Mouse (Mus musculus) forebrain, embryonic 14.5 days (tissue): ENCODE measurements at regions not wholly inside any gene's neighbourhood (a gene's known extent, or its start where the extent isn't known, plus 50 kb on each side); places are given as distances from the start of the nearest gene placed in this dataset.

Experiments
- ATAC-seq: fragments of 200-750 bp; cut with Nextera tagmentation; 2 replicates; pipeline ENCODE4 v1.8.0; 2017; ENCODE audit warnings: mild to moderate bottlenecking, moderate library complexity
- DNase-seq: peaks from one replicate; pipeline ENCODE4 v3.0.0-alpha.2; 2015; ENCODE audit warnings: low spot score
- H3K27ac ChIP-seq: fragments of 300-500 bp; sonication (generic); 2 replicates; pipeline ENCODE4 v1.5.1; 2014; ENCODE audit warnings: low read depth, mild to moderate bottlenecking, control low read depth, low read length, moderate library complexity
- H3K27me3 ChIP-seq: fragments of 300-500 bp; sonication (generic); replicated peaks from 2 replicates; pipeline ENCODE4 v1.6.1; 2014; ENCODE audit warnings: low read length, control low read depth, mixed read lengths; ENCODE audit not compliant: control insufficient read depth, insufficient read depth
- H3K36me3 ChIP-seq: fragments of 300-500 bp; sonication (generic); 2 replicates; pipeline ENCODE4 v1.6.1; 2014; ENCODE audit warnings: low read length, control low read depth; ENCODE audit not compliant: control insufficient read depth, insufficient read depth
- H3K4me1 ChIP-seq: fragments of 300-500 bp; sonication (generic); 2 replicates; pipeline ENCODE4 v1.6.1; 2014; ENCODE audit warnings: antibody characterized with exemption, low read length, control low read depth; ENCODE audit not compliant: control insufficient read depth, insufficient read depth
- H3K4me2 ChIP-seq: fragments of 300-500 bp; sonication (generic); 2 replicates; pipeline ENCODE4 v1.6.1; 2014; ENCODE audit warnings: mild to moderate bottlenecking, control low read depth, low read length
- H3K4me3 ChIP-seq: fragments of 300-500 bp; sonication (generic); 2 replicates; pipeline ENCODE4 v1.5.1; 2014; ENCODE audit warnings: low read depth, low read length, control low read depth
- H3K9ac ChIP-seq: fragments of 300-500 bp; sonication (generic); 2 replicates; pipeline ENCODE4 v1.6.1; 2014; ENCODE audit warnings: mild to moderate bottlenecking, low read length, control low read depth, moderate library complexity
- H3K9me3 ChIP-seq: fragments of 300-500 bp; sonication (generic); replicated peaks from 2 replicates; pipeline ENCODE4 v1.6.1; 2016; ENCODE audit warnings: low read length, control low read depth, mixed read lengths; ENCODE audit not compliant: control insufficient read depth
- WGBS: fragments of 180-500 bp; shearing (Covaris S2); extraction: QIAGEN DNeasy Blood & Tissue Kit; methylation state at CpG from one replicate; pipeline ENCODE4 v1.1.7; 2014; 5-methylcytosine and 5-hydroxymethylcytosine counted together

GRCm38 (mm10) chr3:59468956-59469355 lies 124.8 kb upstream of the Igsf10 start:
- H3K27ac ChIP-seq: no peak overlapping the region
- H3K36me3 ChIP-seq: no peaks in the 10 kb centered on the region
- no peak overlapping the region for H3K4me3 ChIP-seq
- WGBS: 92% methylated on average over 1 of the region's 1 CpGs
- H3K4me2 ChIP-seq: no peak overlapping the region
- no peaks in the 10 kb centered on the region for H3K27me3 ChIP-seq
- ATAC-seq (no peak), DNase-seq (no peak)
- H3K4me1 ChIP-seq: no peaks in the 10 kb centered on the region
- no peak overlapping the region for H3K9ac ChIP-seq
- no peaks in the 10 kb centered on the region for H3K9me3 ChIP-seq

GRCm38 (mm10) chr3:59462341-59463158 lies 118.4 kb upstream of the Igsf10 start:
- Histone ChIP-seq H3K36me3 (no peaks in the 10 kb centered on the region), H3K4me1 (no peaks in the 10 kb centered on the region), H3K4me3 (no peak overlapping the region), H3K9me3 (no peaks in the 10 kb centered on the region), H3K4me2 (no peak overlapping the region), H3K9ac (no peak overlapping the region), H3K27me3 (no peaks in the 10 kb centered on the region), H3K27ac (no peak overlapping the region)
- 97% methylated on average over 3 of the region's 3 CpGs for WGBS
- DNase-seq (no peak), ATAC-seq (no peak)

DNA sequence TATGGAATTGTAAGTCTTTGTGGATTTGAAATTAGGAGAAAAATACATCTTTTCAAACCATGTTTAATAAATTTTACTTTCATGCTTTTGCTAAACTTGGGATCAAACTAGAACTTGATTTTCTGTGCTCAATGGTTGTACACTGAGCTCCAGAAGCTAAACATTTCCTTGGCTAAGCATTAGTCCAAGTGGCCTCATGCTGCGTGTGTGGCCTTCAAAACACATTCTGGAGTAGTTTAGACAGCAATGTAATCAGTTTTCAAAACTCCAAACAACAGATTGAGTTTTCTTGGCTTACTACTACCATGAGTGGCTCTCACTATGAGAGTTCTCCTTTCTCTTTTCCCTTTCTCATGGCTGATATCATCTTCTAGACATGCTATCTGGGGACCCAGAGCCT lies 112.7 kb upstream of the Igsf10 start:
- WGBS: 83% methylated on average over 1 of the region's 1 CpGs
- no peak for ATAC-seq
- DNase-seq: no peak

GRCm38 (mm10) chr3:59451084-59451483 lies 106.9 kb upstream of the Igsf10 start:
- Histone ChIP-seq H3K4me1 (no peaks in the 10 kb centered on the region), H3K4me3 (no peak overlapping the region), H3K9ac (no peak overlapping the region), H3K36me3 (no peaks in the 10 kb centered on the region), H3K4me2 (no peak overlapping the region), H3K9me3 (no peaks in the 10 kb centered on the region), H3K27me3 (no peaks in the 10 kb centered on the region), H3K27ac (no peak overlapping the region)
- 81% methylated on average over 3 of the region's 3 CpGs for WGBS
- no peak for DNase-seq
- no peak for ATAC-seq

More for the DNA sequence above, 112.7 kb upstream of the Igsf10 start:
- Histone ChIP-seq H3K9me3 (no peaks in the 10 kb centered on the region), H3K9ac (no peak overlapping the region), H3K27me3 (no peaks in the 10 kb centered on the region), H3K4me1 (no peaks in the 10 kb centered on the region), H3K4me2 (no peak overlapping the region), H3K27ac (no peak overlapping the region), H3K4me3 (no peak overlapping the region), H3K36me3 (no peaks in the 10 kb centered on the region)

DNA sequence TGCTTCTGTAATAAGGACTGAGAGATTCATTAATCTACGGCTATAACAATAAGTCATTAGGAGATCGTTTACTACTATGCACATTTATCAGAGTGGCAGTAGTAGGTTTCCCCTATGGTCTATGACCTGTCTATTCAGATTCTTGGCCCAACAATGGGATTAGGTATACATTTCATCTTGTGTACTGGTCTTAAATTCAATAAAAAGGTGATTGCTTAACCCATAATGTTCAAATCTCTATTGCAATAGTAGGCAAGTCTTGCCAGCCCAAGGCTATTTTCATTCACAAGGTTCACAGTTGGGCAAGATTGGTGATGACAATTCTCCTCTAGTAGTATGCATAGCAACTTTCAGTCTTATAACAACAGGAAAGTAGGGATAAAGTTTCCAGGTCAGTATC lies 79.4 kb upstream of the Igsf10 start:
- H3K4me3 ChIP-seq: no peak overlapping the region
- no peaks in the 10 kb centered on the region for H3K36me3 ChIP-seq
- H3K27ac ChIP-seq: no peak overlapping the region
- no peak for DNase-seq
- no peaks in the 10 kb centered on the region for H3K9me3 ChIP-seq
- ATAC-seq: no peak
- no peaks in the 10 kb centered on the region for H3K27me3 ChIP-seq
- 92% methylated on average over 2 of the region's 2 CpGs for WGBS
- H3K4me2 ChIP-seq: no peak overlapping the region
- no peaks in the 10 kb centered on the region for H3K4me1 ChIP-seq
- no peak overlapping the region for H3K9ac ChIP-seq

DNA sequence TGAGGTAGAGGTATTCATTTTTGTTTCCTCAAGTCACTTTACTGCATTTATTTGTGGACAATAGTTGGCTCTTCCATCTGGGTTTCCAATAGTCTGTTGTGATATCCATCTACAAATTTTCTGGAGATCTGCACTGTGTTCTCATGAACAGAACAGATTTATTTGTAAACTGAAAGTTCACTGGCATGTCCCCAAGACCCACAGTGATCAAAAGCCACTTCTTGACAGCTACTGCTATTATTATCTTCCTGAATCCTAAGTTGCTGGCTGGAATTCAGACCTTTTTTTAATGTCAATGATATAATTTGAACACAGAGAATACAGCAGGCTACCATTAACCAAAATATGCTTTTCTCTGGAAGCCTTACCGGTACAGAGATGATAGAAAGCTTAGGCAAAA lies 64.9 kb upstream of the Igsf10 start:
- H3K36me3 ChIP-seq: no peaks in the 10 kb centered on the region
- no peak for ATAC-seq
- H3K9me3 ChIP-seq: no peaks in the 10 kb centered on the region
- no peaks in the 10 kb centered on the region for H3K27me3 ChIP-seq
- DNase-seq: no peak
- no peak overlapping the region for H3K4me3 ChIP-seq
- H3K4me2 ChIP-seq: no peak overlapping the region
- H3K27ac ChIP-seq: no peak overlapping the region
- H3K4me1 ChIP-seq: no peaks in the 10 kb centered on the region
- H3K9ac ChIP-seq: no peak overlapping the region
- 75% methylated on average over 1 of the region's 1 CpGs for WGBS

GRCm38 (mm10) chr3:59406035-59406434 lies 61.8 kb upstream of the Igsf10 start:
- WGBS: 94% methylated on average over 3 of the region's 3 CpGs

DNA sequence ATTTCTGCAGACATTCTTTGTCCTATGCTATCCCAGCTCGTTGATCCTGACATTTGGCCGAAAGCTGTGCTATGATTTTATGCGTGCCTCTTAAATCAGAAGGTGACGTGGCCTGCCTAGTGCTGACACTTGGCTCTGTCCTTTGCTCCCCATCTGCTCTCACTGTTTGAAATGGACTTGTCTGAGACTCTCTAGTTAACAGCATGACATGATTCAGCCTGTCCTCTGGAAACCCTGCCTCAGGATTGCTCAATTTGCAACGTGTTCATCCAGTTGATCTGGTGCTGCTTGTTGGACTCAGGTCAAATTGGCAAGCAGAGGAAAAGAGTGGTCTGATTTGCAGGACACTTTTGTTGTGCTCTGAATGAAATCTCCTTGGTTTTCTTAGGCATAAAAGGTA lies 57.7 kb upstream of the Igsf10 start:
- ATAC-seq (peak; percentile 52; the same call in 1 of the 2 replicates), DNase-seq (peak; percentile 2)

More at GRCm38 (mm10) chr3:59406035-59406434, 61.8 kb upstream of the Igsf10 start:
- Histone ChIP-seq H3K9ac (no peak overlapping the region), H3K9me3 (no peaks in the 10 kb centered on the region), H3K4me3 (no peak overlapping the region), H3K36me3 (no peaks in the 10 kb centered on the region), H3K27me3 (no peaks in the 10 kb centered on the region), H3K4me2 (no peak overlapping the region), H3K27ac (no peak overlapping the region), H3K4me1 (no peaks in the 10 kb centered on the region)
- DNase-seq (no peak), ATAC-seq (no peak)

DNA sequence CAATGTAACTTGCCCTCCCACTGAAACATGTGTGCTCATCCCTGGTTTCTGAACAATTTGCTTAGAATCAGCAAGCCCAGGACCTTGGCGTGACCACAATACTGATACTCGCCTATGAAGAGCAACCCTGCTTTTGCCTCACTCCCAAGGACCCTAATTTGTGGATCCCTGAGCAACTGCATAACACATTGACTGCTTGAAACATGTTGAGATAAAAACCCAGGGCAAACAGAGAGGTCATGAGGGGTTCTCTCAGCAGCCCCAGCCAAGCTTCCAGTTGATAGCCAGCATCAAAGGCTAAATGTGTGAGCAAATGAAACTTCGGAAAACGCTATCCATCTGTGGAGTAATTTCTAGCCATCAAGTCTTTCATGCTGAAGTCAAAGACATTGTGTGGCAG lies 57.2 kb upstream of the Igsf10 start:
- no peak overlapping the region for H3K9ac ChIP-seq
- H3K4me1 ChIP-seq: no peaks in the 10 kb centered on the region
- H3K27me3 ChIP-seq: no peaks in the 10 kb centered on the region
- DNase-seq: no peak
- H3K4me2 ChIP-seq: no peak overlapping the region
- no peak overlapping the region for H3K27ac ChIP-seq
- H3K9me3 ChIP-seq: no peaks in the 10 kb centered on the region
- H3K36me3 ChIP-seq: no peaks in the 10 kb centered on the region
- H3K4me3 ChIP-seq: no peak overlapping the region
- WGBS: 93% methylated on average over 4 of the region's 4 CpGs
- no peak for ATAC-seq

More for the DNA sequence above, 57.7 kb upstream of the Igsf10 start:
- Histone ChIP-seq H3K4me1 (no peaks in the 10 kb centered on the region), H3K27me3 (no peaks in the 10 kb centered on the region), H3K27ac (no peak overlapping the region), H3K4me3 (no peak overlapping the region), H3K36me3 (no peaks in the 10 kb centered on the region), H3K9ac (no peak overlapping the region), H3K4me2 (no peak overlapping the region), H3K9me3 (no peaks in the 10 kb centered on the region)
- 74% methylated on average over 5 of the region's 5 CpGs for WGBS
